Mouse (Mus musculus) erythroblast, embryonic 14.5 days (primary cell): ENCODE data around the gene Aasdh. TPM values are rescaled to one million over a fixed set of nuclear protein-coding genes. Genes with fewer than 3 reads are reported as not detected.
"Not testable (repeated sequence)": the region's sequence is repeated elsewhere in the genome, so short reads cannot be mapped to it uniquely, and the experiment has no call there.

Experiments
- H3K27me3 ChIP-seq: 2 replicates; pipeline ENCODE4 v1.6.1; 2012; ENCODE audit warnings: inconsistent platforms; ENCODE audit not compliant: control insufficient read depth
- H3K36me3 ChIP-seq: 2 replicates; pipeline ENCODE4 v1.6.1; 2012; ENCODE audit warnings: mild to moderate bottlenecking, inconsistent platforms; ENCODE audit not compliant: control insufficient read depth
- H3K4me1 ChIP-seq: 2 replicates; pipeline ENCODE4 v1.6.1; 2012; ENCODE audit warnings: inconsistent platforms; ENCODE audit not compliant: control insufficient read depth
- H3K4me3 ChIP-seq: replicated peaks from 2 replicates; pipeline ENCODE3; 2012; ENCODE audit warnings: moderate library complexity, mild to moderate bottlenecking, inconsistent platforms
- H3K9me3 ChIP-seq: 2 replicates; pipeline ENCODE4 v1.6.1; 2012; ENCODE audit warnings: low read length, inconsistent platforms, mixed read lengths; ENCODE audit not compliant: control insufficient read depth
- GATA1 ChIP-seq: IDR thresholded peaks from 2 replicates; pipeline ENCODE4 v1.6.1; 2012; ENCODE audit warnings: low read length, inconsistent platforms, mixed read lengths
- TAL1 ChIP-seq: IDR thresholded peaks from 3 replicates; pipeline ENCODE4 v1.6.1; 2012; ENCODE audit warnings: low read length, inconsistent platforms, mixed read lengths
- polyA plus RNA-seq: library from polyadenylated mRNA; stranded (reverse); fragments of >175 nt; gene quantifications from 2 replicates; pipeline ENCODE4 v1.2.3, GENCODE M21; 2012

The Aasdh gene
- polyA plus RNA-seq, 1 experiment, result 0.08 TPM

GRCm38 (mm10) chr5:76922833-76923232 is 17.5 kb upstream of the Aasdh start:
- Histone ChIP-seq H3K36me3 (peaks cover 95% of the 10 kb centered on the region), H3K27me3 (no peaks in the 10 kb centered on the region), H3K9me3 (no peaks in the 10 kb centered on the region), H3K4me3 (no peak overlapping the region), H3K4me1 (0 out of 2 replicates have a peak, but pooled peaks cover 2% of the 10 kb centered on the region)
- no peak for TF ChIP-seq GATA1
- TF ChIP-seq TAL1, result no peak

- not testable (repeated sequence) for H3K9me3 ChIP-seq, H3K27me3 ChIP-seq, H3K4me1 ChIP-seq, H3K4me3 ChIP-seq
- peaks cover 64% of the 10 kb centered on the region for H3K36me3 ChIP-seq
Observed at GRCm38 (mm10) chr5:76912522-76912921, 7.2 kb upstream of the Aasdh start.

- H3K4me3 ChIP-seq, result no peak overlapping the region
- no peaks in the 10 kb centered on the region for H3K9me3 ChIP-seq
- no peak for TF ChIP-seq TAL1
- no peak for TF ChIP-seq GATA1
- H3K36me3 ChIP-seq, result peaks cover 49% of the 10 kb centered on the region
- H3K27me3 ChIP-seq, result no peaks in the 10 kb centered on the region
- H3K4me1 ChIP-seq, result peaks cover 10% of the 10 kb centered on the region
Observed at GRCm38 (mm10) chr5:76910807-76911206, 5.5 kb upstream of the Aasdh start.

GRCm38 (mm10) chr5:76906155-76906499 is 813 bp upstream of the Aasdh start:
- H3K9me3 ChIP-seq, result no peaks in the 10 kb centered on the region
- H3K4me1 ChIP-seq, result peaks cover 24% of the 10 kb centered on the region
- H3K27me3 ChIP-seq, result no peaks in the 10 kb centered on the region
- H3K4me3 ChIP-seq, result peak overlapping the region; percentile 78
- TF ChIP-seq GATA1 (no peak), TAL1 (no peak)
- peaks cover 19% of the 10 kb centered on the region for H3K36me3 ChIP-seq

DNA sequence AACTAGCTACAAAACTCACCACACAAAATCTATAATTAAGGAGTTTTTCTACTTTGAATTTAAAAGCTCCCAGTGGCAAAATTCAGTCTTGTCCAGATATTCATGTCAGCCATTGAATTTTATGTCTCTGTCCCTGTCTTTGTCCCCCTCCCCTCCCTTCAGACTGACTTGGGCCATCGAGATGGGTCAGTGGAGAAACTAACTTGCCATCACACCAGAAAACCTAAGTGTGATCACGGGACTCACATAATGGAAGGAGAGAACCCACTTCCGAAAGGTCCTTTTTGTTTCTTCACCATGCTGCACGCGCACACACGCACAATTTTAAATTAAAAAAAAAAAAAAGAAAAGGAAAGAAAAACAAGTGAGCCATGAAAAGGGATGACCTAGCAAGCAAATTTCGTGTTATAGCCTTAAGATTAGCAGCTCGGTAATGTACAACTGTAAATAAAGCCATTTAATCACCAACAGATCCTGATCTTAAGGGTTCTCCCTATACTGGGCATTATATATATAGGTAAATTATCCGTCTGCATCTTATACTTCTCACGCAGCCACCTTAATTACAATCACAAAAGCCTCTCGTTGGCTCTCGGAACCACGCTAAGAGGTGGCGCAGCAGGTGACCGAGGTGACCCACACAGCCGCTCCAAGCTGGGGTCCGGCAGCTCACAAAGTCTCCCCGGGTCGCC is 455 bp downstream of the Aasdh start:
- Histone ChIP-seq H3K27me3 (no peaks in the 10 kb centered on the region), H3K4me3 (peak overlapping the region; percentile 78), H3K36me3 (peaks cover 11% of the 10 kb centered on the region), H3K4me1 (peaks cover 24% of the 10 kb centered on the region), H3K9me3 (no peaks in the 10 kb centered on the region)
- no peak for TF ChIP-seq TAL1
- no peak for TF ChIP-seq GATA1

DNA sequence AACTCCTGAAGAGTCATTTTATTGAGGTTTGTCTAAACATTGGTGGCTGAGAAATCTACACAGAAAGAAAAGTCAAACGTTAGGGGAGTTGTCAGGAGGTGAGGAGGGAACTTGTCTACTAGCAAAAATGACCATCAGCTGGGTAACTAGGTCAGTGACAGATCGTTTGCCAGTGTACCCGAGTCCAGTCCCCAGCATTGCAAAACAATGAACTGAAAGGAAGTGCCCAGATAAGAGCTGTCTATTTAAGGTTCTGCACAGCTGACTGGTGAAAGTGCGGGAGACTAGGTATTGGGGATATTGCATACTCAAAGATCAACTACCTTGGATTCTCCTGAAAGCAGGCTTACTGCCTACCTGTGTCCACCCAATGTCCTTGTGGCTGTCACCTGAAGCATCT is 3.2 kb downstream of the Aasdh start:
- Histone ChIP-seq H3K36me3 (peaks cover 18% of the 10 kb centered on the region), H3K9me3 (no peaks in the 10 kb centered on the region)

GRCm38 (mm10) chr5:76893084-76893483 is 12.2 kb downstream of the Aasdh start:
- H3K36me3 ChIP-seq, result peaks cover 63% of the 10 kb centered on the region
- no peak overlapping the region for H3K4me3 ChIP-seq

More for the DNA sequence above, 3.2 kb downstream of the Aasdh start:
- Histone ChIP-seq H3K27me3 (no peaks in the 10 kb centered on the region), H3K4me3 (no peak overlapping the region), H3K4me1 (peaks cover 24% of the 10 kb centered on the region)
- TF ChIP-seq GATA1 (no peak), TAL1 (no peak)

GRCm38 (mm10) chr5:76892608-76893007 is 12.7 kb downstream of the Aasdh start:
- peaks cover 61% of the 10 kb centered on the region for H3K36me3 ChIP-seq

More at GRCm38 (mm10) chr5:76893084-76893483, 12.2 kb downstream of the Aasdh start:
- no peaks in the 10 kb centered on the region for H3K9me3 ChIP-seq
- TF ChIP-seq TAL1, result no peak
- no peak for TF ChIP-seq GATA1
- peaks cover 2% of the 10 kb centered on the region for H3K4me1 ChIP-seq
- H3K27me3 ChIP-seq, result no peaks in the 10 kb centered on the region

DNA sequence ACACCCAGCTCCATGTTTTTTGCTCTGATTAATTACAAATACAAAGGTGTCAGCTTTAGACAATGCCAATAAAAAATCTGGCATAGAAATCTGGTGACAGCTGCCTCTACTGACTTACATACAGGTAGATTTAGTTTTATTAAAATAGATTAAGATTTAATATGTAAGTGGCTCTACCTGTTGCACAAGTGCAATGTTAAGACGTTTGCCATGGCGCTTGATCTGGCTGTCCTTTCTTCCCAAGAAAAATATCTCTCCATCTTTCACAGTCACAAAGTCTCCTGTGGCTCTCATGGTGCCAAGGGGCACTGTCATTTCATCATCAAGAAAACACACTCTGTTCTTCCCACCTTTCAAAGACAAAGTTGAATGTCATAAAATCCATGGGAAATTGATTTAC is 18.3 kb downstream of the Aasdh start:
- no peaks in the 10 kb centered on the region for H3K4me1 ChIP-seq
- H3K27me3 ChIP-seq, result no peaks in the 10 kb centered on the region
- H3K4me3 ChIP-seq, result no peak overlapping the region
- no peaks in the 10 kb centered on the region for H3K9me3 ChIP-seq
- peaks cover 70% of the 10 kb centered on the region for H3K36me3 ChIP-seq
- TF ChIP-seq TAL1 (no peak), GATA1 (no peak)

More at GRCm38 (mm10) chr5:76892608-76893007, 12.7 kb downstream of the Aasdh start:
- H3K9me3 ChIP-seq, result no peaks in the 10 kb centered on the region
- H3K4me3 ChIP-seq, result no peak overlapping the region
- peaks cover 2% of the 10 kb centered on the region for H3K4me1 ChIP-seq
- H3K27me3 ChIP-seq, result no peaks in the 10 kb centered on the region
- no peak for TF ChIP-seq GATA1
- no peak for TF ChIP-seq TAL1

GRCm38 (mm10) chr5:76884107-76884506 is 21.2 kb downstream of the Aasdh start:
- no peak overlapping the region for H3K4me3 ChIP-seq
- no peaks in the 10 kb centered on the region for H3K4me1 ChIP-seq
- TF ChIP-seq TAL1 (no peak), GATA1 (no peak)
- no peaks in the 10 kb centered on the region for H3K9me3 ChIP-seq
- H3K36me3 ChIP-seq, result peaks cover 69% of the 10 kb centered on the region
- no peaks in the 10 kb centered on the region for H3K27me3 ChIP-seq
